Mouse (Mus musculus): Measurements from ENCODE around the gene Snx32.
"Not testable (repeated sequence)": the region's sequence is repeated elsewhere in the genome, so short reads cannot be mapped to it uniquely, and the experiment has no call there.

Snx32 gene

DNA sequence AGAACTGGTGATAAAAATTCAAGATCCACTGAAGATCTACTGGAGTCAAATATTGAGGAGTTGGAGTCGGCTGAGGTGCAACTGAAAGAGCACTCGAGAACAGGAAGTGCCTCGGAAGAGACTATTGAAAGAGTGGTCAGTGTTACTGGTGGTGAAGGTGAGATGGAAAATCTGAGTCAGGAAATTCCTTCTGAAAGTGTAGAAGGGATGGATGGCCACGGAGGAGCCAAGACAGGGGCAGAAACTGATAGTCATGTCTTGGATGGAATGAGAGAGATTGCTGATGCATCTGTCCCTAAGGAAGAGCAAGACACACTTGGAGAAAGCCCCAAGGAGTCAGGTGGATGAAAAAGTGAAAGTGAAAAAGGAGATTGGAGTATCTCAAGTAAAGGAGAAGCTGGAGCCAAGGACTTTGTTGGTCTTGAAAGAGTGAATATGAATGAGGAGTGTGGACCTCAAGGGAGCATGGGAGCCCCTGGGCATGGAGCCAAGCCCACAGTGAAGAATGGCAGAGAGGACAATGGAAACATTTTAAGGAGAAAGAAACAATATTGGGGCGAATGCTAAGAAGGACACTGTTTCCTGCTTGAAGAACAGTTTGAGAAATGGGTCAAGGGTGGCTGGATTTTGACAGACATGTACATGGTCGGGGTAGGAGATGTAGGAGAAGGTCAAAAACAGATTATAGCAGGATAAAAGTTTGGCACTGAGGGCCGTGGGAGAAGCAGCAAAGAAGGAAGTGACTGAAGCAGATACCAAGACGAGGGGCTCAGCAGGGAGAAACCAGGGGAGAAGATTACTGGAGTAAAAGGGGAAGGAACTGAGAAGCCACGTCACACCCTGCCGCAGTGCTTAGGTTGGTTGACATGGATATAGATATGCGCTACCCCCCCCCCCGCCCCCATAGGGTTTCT lies 2.0 kb upstream of the Snx32 start:
- no peak for DNase-seq (ENCODE audit: low spot score)

DNA sequence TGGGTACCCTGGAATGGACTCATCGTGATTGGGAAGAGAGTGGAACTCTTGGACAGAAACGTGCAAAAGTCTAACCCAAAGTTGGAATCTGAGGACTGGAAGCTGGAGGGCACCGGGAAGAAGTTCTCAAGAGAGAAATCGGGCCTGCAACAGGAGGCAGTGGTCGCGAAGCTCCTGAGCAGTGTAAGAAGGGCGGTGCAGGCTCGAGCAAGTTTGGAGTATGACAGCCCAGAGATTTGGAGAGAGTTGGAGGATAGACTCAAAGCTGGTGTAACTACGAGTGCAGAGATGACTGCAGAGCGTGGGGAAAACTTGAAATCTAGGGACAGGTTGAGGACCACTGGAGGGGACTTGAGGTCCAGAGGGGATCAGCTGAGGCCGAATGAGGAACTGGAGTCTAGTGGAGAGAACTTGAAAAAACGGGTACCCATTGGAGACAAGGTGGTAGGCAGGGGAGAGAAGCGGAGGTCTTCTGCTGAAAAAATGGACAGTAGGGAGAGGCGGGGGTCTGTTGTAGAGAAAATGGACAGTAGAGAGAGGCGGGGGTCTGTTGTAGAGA lies 815 bp upstream of the Snx32 start:
- no peak for DNase-seq (ENCODE audit: low spot score)

DNA sequence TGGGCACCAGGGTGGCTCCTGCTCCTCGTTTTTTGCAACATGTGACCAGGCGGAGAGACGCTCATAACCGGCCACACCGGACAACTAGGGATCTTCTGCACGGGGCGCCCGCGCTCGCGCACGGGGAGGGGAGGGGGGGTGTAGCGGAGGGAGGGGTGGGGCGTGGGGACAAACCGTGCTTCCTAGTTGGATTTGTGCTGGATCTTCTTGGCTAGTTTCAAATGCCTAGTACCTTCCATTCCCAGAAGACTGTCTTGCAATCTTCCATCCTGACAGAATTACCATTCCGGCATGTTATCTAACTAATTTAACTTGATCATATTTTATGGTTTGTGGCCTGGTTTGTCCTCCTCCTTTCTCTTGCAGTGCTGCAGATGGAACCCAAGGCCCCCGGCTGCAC lies 6.7 kb downstream of the Snx32 start, which contains the start of gene 1700020D05Rik:
Gene 1700020D05Rik, minus strand, starts transcription at position 101 of the 400 bp plus-strand sequence.
- no peak for DNase-seq (ENCODE audit: low spot score)

DNA sequence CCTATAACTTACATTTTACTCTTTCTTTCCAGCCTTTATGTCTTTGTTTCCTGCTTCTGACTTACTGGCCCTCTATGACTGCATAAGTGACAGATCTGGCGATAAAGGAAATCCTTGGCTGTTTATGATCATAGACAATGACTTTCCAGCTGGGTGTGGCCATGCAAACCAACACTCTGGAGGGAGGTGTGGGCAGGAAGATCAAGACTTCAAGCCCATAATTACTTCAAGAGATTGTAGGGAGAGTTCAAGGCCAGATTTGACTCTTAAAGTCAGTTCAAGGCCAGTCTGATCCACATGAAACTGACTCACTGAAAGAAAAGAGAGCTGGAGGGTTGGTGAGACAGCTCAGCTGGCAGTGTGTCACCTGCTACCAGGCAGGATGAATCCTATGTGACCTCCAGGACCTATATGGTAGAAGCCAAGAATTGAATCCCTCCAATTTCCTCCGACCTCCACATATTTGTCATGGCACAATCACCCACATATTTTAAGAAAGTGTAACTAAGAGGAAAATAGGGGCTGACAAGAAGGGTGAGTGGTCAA lies 9.9 kb downstream of the Snx32 start:
- DNase-seq (ENCODE audit: low spot score), result no peak

DNA sequence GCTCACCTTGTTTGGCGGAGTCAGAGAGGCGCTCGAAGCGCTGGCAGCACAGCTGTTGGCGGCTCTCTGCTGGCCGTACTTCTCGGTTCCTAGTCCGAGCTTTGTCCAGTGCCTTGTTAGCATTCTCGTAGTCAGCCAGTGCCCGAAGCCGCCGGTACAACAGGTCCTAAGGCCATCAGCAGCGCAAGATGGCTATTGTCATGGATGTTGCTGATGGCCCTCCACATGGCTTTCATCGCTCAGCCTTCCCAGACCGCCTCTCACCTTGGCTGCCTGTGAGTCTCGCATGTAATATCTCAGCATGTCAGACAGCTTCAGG lies 14.3 kb downstream of the Snx32 start:
- no peak for DNase-seq (ENCODE audit: low spot score)

DNA sequence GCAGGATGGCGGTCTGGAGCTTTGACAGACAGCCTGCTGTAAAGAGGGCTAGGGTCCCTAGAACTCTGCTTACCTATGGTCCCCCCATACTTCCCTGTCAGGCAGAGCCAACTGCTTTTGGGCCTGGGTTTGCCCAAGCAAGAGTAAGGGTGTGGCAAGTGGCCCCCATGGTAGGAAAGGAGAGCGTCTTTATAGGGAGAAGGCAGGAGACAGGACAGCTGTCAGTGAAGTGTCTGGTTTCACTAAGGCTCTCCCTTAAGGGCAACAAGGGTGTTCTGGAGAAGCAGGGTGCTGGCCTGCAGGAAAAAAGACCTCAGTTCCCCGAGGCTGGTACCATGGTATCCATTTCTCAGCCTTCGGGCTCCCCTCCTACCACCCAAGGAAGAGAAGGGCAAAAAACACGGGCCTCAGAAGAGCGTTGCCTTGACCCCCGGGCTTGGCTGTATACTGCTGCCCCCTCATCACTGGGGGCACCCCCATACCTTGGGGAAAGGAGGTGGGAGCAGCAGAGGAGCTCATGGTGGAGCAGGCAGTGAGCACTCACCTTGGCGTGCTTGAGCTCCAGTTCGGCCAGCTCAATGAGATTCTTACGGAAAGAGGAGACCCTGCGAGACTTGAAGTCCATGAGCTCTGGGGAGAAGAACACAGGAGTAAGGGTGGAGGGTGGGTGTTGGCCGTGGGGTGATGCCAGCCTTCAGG lies 14.8 kb downstream of the Snx32 start:
- no peak for DNase-seq (ENCODE audit: low spot score)

DNA sequence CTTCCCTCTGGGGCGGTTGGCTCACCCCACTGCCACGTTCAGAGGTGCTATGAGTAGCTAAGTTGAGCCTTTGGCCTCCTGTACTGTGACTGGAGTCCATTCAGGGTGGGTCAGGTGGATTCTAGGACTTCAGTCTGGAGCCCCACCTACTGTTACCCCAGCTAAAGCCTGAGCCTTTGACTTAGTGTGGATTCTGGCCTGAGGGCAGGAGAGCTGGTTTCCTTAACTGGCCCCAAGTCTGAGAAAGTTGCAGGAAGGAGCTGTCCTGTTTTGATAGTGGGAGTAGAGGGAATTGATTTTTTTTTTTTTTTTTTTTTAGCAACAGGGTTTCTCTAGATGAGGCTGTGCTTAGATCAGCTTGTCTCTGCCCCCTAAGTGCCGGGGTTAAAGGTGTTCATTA lies 16.0 kb downstream of the Snx32 start:
- DNase-seq (ENCODE audit: low spot score), result no peak

DNA sequence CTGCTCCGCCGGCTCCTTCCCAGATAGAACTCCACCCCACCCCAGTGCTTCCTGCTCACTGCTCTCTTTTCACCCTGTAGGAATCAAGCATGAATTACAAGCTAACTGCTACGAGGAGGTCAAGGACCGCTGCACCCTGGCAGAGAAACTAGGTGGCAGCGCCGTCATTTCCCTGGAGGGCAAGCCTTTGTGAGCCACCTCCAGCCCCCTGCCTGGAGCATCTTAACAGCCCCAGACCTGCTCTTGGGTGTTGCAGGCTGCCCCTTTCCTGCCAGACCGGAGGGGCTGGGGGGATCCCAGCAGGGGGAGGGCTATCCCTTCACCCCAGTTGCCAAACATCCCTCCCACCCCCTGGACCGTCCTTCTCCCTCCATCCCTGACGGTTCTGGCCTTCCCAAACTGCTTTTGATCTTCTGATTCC lies 17.0 kb downstream of the Snx32 start:
- not testable (repeated sequence) for DNase-seq (ENCODE audit: low spot score)

DNA sequence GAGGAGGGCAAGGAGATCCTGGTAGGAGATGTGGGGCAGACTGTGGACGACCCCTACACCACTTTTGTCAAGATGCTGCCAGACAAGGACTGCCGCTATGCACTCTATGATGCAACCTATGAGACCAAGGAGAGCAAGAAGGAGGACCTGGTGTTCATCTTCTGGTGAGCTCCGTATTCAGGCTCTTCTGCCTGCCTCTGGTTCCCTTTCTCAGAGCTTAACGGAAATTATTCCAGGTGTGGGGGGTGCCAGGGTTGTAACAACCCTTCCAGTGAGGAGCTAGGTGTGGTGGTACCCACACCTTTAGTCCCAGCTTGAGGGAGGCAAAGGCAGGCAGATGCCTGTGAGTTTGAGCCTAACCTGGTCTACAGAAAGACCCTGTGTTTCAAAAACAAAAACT lies 17.7 kb downstream of the Snx32 start:
- DNase-seq (ENCODE audit: low spot score), result no peak

DNA sequence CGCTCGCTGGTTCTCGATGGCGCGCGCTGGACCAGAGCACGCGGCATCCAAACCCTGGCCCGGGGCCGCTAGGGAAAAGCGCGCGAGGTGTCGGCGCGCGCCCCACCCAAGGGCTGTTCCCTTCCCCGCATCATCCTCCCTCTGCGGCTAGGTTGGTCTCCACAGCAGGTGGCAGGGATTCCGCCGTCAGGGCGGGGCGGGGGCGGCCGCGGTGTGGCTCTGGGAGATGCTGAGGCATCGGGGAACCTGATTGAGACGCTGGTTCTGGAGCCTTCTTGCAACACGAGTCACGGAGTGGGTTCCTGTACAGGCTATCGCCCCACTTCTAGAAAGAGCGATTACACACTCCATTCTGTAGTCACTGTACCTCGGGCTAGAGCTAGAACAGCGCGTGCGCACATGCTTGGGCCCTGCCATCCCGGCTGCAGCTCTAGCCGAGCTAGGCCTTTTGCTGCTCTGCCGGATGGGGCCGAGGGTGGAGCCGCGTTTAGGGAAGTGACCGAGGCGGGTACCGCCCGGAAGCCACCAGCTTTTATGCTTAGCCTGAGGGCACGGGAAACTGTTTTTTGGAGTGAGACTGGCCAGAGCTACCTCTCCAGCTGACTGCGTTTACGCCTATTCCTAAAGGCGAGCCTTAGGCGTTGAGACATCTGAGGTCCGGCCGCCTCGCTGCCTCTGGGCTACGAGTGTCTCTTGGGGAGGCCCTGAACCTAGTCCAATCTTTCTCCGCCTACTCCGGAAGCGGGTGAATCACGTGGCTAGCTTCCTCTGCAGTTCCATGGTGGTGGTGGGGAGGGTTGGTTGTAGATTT lies 19.2 kb downstream of the Snx32 start:
- peak; percentile 86 for DNase-seq (ENCODE audit: low spot score)

DNA sequence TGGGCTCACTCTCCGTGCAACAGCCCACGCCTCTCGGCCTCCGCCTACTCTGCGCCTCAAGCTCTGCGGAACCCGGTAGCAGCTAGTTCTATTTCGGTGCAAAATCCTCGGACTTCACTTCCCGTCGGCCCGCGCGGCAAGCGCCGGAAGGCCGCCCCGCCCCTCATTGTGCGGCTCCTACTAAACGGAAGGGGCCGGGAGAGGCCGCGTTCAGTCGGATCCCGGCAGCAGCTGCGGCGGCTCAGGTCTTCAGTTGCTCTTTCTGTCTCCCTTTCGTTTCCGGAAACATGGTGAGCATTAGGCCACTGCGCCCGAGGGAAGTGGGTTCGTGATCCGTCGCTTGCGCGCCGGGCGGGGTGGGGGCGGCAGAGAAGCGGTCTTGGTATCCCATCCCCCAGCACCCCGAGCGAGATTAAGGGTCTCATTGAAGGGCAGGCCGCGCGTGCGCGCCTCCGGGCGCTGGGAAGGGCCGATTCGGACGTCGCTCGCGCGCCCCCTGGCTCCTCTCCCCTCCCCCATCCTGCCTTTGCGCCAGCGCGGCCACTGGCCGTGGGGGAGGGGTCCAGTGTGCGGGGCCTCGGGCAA lies 19.9 kb downstream of the Snx32 start, which contains the start of gene Cfl1:
Gene Cfl1, plus strand, starts transcription at position 143 of the 585 bp plus-strand sequence.
- DNase-seq (ENCODE audit: low spot score), result peak; percentile 97

DNA sequence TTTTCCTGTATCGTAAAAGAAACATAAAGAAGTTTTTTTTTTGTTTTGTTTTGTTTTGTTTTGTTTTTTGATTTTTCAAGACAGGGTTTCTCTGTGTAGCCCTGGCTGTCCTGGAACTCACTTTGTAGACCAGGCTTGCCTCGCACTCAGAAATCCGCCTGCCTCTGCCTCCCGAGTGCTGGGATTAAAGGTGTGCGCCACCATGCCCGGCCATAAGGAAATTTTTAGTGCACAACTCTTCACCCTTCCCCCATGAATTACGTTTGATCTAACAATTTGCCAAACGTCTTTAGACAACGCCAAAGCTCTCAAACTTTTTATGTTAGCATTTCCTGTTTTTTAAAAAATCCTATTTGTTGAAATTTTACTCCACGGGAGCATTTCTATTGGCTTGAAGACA lies 20.6 kb downstream of the Snx32 start:
- DNase-seq (ENCODE audit: low spot score), result not testable (repeated sequence)

DNA sequence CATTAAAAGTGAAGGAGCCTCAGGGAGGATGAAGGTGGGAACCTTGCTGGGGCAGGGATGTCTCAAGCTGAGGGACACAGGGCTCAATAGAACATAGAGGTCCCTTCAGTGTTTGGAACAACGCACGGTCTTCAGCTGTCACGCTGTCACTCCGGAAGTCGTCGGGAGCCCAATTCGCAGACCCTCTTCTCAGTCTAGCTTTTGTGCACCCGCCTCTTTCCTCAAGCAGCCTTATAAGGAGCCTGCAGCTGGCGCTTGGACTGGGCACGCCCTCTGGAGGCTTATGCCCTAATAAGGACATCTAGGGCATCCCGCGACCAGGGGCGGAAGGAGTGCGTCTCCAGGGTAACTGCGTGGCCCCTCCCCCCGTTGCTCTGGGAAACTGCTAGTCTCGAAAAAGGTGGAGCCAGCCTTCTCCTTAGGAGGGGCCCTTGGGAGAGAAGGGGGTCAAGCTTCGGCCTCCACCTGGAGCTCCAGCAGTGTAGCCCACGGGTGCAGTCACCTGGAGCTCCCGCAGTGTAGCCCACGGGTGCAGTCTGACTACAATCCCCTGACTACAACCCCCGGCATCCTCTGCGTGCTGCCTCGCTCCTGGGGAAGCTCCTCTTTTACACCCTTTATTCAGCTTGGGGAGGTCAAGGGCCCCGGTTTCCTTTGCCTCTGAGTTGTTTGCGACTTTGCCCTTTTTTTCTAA lies 21.3 kb downstream of the Snx32 start:
- peak; percentile 100 for DNase-seq (ENCODE audit: low spot score)

DNA sequence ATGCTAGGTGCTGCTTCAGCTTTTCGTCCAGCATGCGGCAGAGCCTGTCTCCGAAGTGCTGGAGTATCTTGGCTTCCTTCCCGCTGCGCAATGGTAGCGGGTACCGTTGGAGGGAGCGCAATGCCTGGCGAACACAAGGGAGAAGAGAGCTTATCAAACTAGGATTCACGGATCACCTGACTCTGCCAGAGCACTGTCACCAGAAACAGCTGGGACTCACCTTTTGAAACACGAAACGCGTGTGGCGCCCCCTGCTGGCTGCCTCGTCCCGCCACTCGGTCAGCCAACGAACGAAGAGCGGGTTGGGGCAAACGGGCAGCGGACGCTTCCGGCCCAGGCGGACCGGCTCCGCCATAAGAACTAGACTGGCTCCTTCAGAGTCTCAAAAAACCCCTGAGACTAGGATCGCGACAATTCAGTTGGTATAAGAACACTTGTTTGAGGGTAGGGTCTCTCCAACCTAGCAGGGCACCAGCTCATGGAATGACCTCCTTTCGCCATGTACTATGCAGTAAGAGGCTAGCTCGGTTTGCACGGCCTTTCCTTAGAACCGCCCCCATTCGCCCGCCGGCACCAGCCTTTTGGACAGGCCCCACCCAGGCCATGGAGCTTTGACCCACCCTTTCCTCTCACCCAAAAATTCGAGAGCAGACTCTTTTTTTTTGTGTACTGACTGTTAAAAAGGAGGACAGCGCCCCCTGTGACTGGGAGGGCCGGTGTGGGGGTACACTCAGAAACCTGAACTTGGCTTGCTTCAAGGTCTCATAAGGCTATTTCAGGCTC lies 22.4 kb downstream of the Snx32 start, which contains the start of gene Mus81:
Gene Mus81, minus strand, starts transcription at position 635 of the 783 bp plus-strand sequence.
- DNase-seq (ENCODE audit: low spot score), result peak; percentile 98

DNA sequence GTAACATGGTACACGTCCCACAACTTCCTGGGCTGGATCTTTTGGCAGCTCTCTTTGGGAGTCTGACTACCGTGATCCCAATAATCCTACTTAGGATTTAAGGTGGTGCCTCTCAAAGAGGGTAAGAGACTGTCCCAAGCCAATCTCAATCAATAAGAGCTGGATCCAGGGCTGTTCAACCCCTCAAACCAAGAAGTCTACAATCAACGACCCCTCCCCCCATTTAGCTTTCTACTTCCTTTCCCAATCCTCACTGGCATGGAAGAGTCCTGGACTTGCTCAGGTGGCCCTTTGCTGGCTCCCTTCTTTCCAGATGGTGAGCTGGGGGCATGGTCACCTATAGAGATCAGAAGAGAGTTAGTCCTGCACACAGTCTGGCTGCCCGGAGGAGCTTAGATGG lies 23.6 kb downstream of the Snx32 start:
- DNase-seq (ENCODE audit: low spot score), result no peak

DNA sequence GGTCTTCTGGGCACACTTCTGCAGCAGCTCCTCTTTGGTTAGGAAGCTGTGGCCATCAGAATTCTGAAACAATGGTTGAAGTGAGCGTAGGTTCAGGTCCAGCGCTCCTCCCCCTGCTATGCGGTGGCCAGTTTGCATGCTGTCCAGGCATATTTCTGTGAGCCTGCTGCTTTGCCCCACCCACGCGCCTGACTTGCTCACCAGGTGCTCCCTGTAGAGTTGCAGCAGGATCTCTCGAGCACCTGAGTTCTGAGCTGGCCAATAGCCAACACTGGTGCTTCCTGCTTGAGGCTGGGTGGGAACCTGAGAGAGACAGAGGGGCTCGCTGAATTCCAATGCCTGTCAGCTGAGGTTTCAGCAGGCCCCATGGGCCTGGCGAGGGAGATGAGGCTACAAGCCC lies 24.1 kb downstream of the Snx32 start:
- no peak for DNase-seq (ENCODE audit: low spot score)

DNA sequence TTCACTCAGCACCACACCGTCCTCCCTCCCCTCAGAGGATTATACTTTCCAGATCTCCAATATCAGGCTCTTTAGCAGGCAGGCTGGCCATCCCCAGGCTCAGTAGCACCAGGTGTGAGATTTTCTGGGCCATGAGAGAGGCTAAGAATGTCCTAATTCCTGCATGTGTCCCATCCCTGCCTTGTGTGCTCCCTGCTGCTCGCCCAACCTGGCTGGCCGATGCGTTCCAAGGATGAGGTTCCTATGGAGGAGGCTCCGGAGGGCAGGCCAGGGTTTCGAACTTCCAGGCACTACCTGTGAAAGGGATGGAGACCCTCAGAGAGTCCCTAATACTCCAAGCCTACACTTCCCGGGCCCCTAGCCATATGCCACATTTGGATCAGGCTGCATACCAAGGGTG lies 24.5 kb downstream of the Snx32 start:
- DNase-seq (ENCODE audit: low spot score), result no peak

DNA sequence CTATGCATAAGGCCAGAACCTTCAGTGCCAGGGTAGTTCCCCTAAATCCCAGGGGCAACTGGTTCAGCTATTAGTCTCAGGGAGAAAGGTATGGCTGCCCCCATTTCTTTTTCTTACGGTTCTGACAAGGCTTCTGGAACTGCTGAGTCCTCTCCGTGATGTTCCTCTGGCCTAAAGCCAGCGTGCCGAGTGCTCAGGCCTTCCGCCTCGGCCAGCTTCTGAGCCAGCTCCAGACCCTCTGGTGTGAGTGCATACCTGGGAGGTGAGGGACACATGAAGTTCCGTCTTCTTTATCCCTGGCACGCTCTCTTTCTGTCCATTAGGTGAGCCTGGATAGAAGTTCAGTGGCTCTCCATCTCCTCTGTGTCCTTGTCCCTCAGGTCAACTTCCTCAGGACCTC lies 25.0 kb downstream of the Snx32 start:
- DNase-seq (ENCODE audit: low spot score), result no peak

DNA sequence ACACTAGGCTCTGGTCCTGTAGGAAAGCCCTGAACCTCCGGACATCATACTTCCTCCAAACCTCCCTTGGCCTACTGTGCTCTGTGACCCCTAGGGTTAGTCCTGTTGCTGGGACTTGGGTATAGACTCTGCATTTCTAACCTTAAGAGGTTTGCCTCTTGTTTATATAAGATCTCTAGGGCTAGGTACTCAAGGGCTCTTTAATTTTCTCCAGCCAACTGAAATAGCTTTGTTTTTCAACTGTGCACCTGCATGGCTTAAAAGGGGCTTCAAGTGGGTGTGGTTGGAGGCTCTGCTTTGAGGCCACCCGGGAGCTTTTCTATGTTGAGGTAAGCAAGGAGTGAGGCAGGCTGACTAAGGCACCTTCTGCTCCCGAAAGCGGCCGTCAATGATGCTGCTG lies 25.8 kb downstream of the Snx32 start:
- no peak for DNase-seq (ENCODE audit: low spot score)
